Mouse (Mus musculus) liver, postnatal 0 days (tissue): Measurements from ENCODE around the gene Mfap3l. TPM values are rescaled to one million over a fixed set of nuclear protein-coding genes. Genes with fewer than 3 reads are reported as not detected.

Experiments used
- ATAC-seq: fragments of 200-750 bp; cut with Nextera tagmentation; 2 replicates; pipeline ENCODE4 v1.8.0; 2017; ENCODE audit warnings: mild to moderate bottlenecking, moderate library complexity
- DNase-seq: peaks from one replicate; pipeline ENCODE4 v3.0.0-alpha.2; 2016
- H3K27ac ChIP-seq: fragments of 300-500 bp; sonication (generic); 2 replicates; pipeline ENCODE4 v1.5.1; 2014; ENCODE audit warnings: antibody characterized with exemption, moderate library complexity, mild to moderate bottlenecking, low read depth
- H3K27me3 ChIP-seq: fragments of 300-500 bp; sonication (generic); 2 replicates; pipeline ENCODE4 v1.6.1; 2014; ENCODE audit warnings: low read length, control low read depth, mixed read lengths; ENCODE audit not compliant: insufficient read depth
- H3K36me3 ChIP-seq: fragments of 300-500 bp; sonication (generic); replicated peaks from 2 replicates; pipeline ENCODE4 v1.6.1; 2014; ENCODE audit warnings: mild to moderate bottlenecking, control low read depth, low read length, moderate library complexity, mixed read lengths; ENCODE audit not compliant: insufficient read depth
- H3K4me1 ChIP-seq: fragments of 300-500 bp; sonication (generic); 2 replicates; pipeline ENCODE4 v1.6.1; 2014; ENCODE audit warnings: antibody characterized with exemption, mild to moderate bottlenecking, control low read depth; ENCODE audit not compliant: insufficient read depth
- H3K4me2 ChIP-seq: fragments of 300-500 bp; sonication (generic); 2 replicates; pipeline ENCODE4 v1.6.1; 2014; ENCODE audit warnings: low read depth, mild to moderate bottlenecking, low read length, moderate library complexity, mixed read lengths
- H3K4me3 ChIP-seq: fragments of 300-500 bp; sonication (generic); 2 replicates; pipeline ENCODE4 v1.5.1; 2014; ENCODE audit warnings: low read depth, low read length
- H3K9ac ChIP-seq: fragments of 300-500 bp; sonication (generic); replicated peaks from 2 replicates; pipeline ENCODE4 v1.6.1; 2014; ENCODE audit warnings: mild to moderate bottlenecking, moderate library complexity
- H3K9me3 ChIP-seq: fragments of 300-500 bp; sonication (generic); 2 replicates; pipeline ENCODE4 v1.6.1; 2016; ENCODE audit warnings: mild to moderate bottlenecking, control low read depth, low read length, mixed read lengths
- CTCF ChIP-seq: sonication (generic); IDR thresholded peaks from 2 replicates; pipeline ENCODE4 v1.5.1; 2016; ENCODE audit warnings: antibody characterized with exemption, low read depth
- EP300 ChIP-seq: IDR thresholded peaks from 2 replicates; pipeline ENCODE4 v1.6.1; 2016; ENCODE audit warnings: antibody characterized with exemption, low read depth, mild to moderate bottlenecking
- WGBS: fragments of 180-500 bp; shearing (Covaris S2); extraction: QIAGEN DNeasy Blood & Tissue Kit; methylation state at CpG from one replicate; pipeline ENCODE4 v1.1.7; 2014; ENCODE audit not compliant: insufficient replicate concordance; 5-methylcytosine and 5-hydroxymethylcytosine counted together
- polyA plus RNA-seq: library from polyadenylated mRNA; unstranded; fragments of >200 nt; fragmentation: Nextera tagmentation; extraction: Ambion mirVana; gene quantifications from 2 replicates; pipeline ENCODE4 v1.2.1, GENCODE M21; 2015

Gene Mfap3l
- polyA plus RNA-seq, 1 experiment from 2014 or later, result 0.40 TPM

DNA sequence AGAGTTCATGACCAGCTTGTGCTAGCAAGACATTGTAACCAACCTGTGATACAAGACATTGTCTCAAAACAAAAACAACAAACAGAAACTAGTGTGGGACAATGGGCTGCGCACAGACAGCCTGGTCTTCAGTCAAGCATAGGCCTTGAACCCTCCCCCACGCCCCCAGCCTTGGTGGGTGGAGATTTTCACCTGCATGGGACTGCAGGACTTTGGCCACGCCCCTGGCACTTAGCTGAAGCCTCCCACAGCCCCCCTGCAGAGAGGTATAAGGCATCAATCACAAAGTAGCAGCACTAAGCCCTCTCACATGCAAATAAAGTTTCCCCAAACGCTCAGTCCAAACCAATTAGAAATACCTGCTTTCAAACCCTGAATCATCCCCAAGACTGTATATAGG is 11.1 kb upstream of the Mfap3l start:
- DNase-seq (no peak), ATAC-seq (no peak)
- H3K27me3 ChIP-seq, result no peaks in the 10 kb centered on the region
- WGBS, result 62% methylated on average over 4 of the region's 4 CpGs
- H3K4me2 ChIP-seq, result no peak overlapping the region
- no peaks in the 10 kb centered on the region for H3K36me3 ChIP-seq
- TF ChIP-seq EP300, result no peak
- no peak for TF ChIP-seq CTCF
- H3K9ac ChIP-seq, result no peak overlapping the region
- H3K9me3 ChIP-seq, result no peaks in the 10 kb centered on the region
- H3K27ac ChIP-seq, result no peak overlapping the region
- H3K4me1 ChIP-seq, result no peaks in the 10 kb centered on the region
- no peak overlapping the region for H3K4me3 ChIP-seq

DNA sequence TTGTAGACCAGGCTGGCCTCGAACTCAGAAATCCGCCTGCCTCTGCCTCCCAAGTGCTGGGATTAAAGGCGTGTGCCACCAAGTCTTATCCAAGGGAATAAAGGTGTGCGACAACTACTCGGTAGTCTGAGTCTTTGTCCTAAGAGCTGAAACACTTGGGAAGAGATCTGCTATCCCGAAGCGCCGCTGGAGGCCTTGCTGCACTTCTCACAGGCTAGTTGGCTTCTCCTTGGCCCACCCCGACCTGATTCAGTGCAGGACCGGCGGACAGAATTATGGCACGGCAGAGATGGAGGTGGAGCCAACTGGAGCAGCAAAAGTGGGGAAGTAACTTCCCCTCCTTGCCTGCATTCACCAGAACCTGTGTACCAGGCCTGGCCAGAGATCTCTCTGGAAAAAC is 10.6 kb upstream of the Mfap3l start:
- DNase-seq, result no peak
- Histone ChIP-seq H3K9ac (no peak overlapping the region), H3K4me2 (no peak overlapping the region), H3K27ac (no peak overlapping the region), H3K9me3 (no peaks in the 10 kb centered on the region), H3K4me1 (no peaks in the 10 kb centered on the region), H3K4me3 (no peak overlapping the region), H3K27me3 (no peaks in the 10 kb centered on the region), H3K36me3 (no peaks in the 10 kb centered on the region)
- TF ChIP-seq EP300, result no peak
- TF ChIP-seq CTCF, result no peak
- WGBS, result 78% methylated on average over 12 of the region's 12 CpGs
- ATAC-seq, result no peak

DNA sequence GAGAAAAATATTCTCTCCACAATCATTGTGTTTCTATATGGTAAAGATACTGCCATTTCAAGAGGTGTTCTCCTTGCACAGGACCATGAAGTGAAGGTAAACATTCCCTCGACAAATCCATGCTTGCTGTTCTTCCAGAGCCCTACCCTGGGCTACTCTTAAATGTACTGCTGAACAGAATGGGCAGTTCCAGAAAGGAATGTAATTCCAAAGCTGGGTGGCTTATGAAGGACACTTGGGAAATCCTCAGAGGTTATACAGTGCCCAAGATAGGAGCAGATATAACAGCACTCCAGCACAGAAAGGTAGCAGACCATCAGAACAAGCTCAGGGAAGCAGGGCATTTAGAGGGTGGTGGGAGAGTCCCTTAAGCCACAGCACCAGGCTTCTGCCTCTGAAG is 9.2 kb upstream of the Mfap3l start:
- TF ChIP-seq EP300, result no peak
- TF ChIP-seq CTCF, result no peak
- DNase-seq, result no peak
- Histone ChIP-seq H3K36me3 (no peaks in the 10 kb centered on the region), H3K9me3 (no peaks in the 10 kb centered on the region), H3K27ac (no peak overlapping the region), H3K4me1 (no peaks in the 10 kb centered on the region), H3K9ac (no peak overlapping the region), H3K4me2 (no peak overlapping the region), H3K27me3 (no peaks in the 10 kb centered on the region), H3K4me3 (no peak overlapping the region)
- 58% methylated on average over 1 of the region's 1 CpGs for WGBS
- ATAC-seq, result no peak

DNA sequence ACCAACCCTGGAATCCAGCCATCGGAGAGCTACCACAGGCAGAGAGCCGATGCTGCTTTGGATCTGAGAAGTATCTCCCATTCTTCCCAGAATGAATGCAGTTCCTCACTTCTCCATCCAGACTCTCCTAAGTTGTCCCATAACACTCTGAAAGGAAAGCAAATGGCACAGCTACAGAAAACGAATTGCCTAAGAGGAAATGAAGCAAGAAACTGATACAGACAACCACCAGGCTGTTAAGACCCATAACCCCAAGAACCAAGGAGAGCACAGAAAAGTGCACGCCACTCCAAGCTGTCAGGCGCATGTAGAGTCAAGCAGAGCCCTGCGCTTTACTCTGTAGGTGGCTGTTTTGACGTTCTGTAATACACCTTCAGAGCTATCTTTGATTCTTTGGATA is 7.9 kb upstream of the Mfap3l start:
- no peak overlapping the region for H3K9ac ChIP-seq
- WGBS, result 62% methylated on average over 7 of the region's 7 CpGs

DNA sequence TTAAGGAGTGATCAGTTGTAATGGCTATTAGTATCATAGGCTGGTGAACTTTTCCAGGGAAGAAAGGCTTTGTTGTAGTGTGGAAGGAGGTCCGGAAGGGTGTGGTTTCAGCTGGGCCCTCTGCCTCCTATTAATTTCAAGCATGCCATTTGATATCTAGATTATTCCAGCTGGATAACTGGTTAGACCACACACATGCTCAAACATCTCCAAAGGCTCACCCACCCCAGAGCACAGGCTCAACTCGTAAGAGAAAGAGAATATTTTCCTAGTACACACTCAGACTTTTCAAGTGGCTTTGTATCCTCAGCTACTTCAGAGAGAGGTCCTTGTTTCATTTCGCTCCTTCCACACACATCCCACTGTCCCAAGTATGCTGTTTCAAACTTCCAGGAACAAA is 4.7 kb upstream of the Mfap3l start:
- Histone ChIP-seq H3K27me3 (peaks cover 19% of the 10 kb centered on the region), H3K27ac (no peak overlapping the region), H3K4me2 (no peak overlapping the region), H3K4me3 (no peak overlapping the region), H3K36me3 (no peaks in the 10 kb centered on the region), H3K4me1 (peaks cover 8% of the 10 kb centered on the region; the same call in 1 of the 2 replicates), H3K9me3 (no peaks in the 10 kb centered on the region), H3K9ac (no peak overlapping the region)
- DNase-seq (no peak), ATAC-seq (no peak)
- TF ChIP-seq EP300 (no peak), CTCF (no peak)
- WGBS, result 74% methylated on average over 3 of the region's 3 CpGs

More for the DNA sequence above, 7.9 kb upstream of the Mfap3l start:
- DNase-seq (no peak), ATAC-seq (no peak)
- H3K27me3 ChIP-seq, result no peaks in the 10 kb centered on the region
- no peak overlapping the region for H3K4me3 ChIP-seq
- H3K9me3 ChIP-seq, result no peaks in the 10 kb centered on the region
- TF ChIP-seq EP300, result no peak
- TF ChIP-seq CTCF, result no peak
- H3K27ac ChIP-seq, result no peak overlapping the region
- no peaks in the 10 kb centered on the region for H3K4me1 ChIP-seq
- no peak overlapping the region for H3K4me2 ChIP-seq
- H3K36me3 ChIP-seq, result no peaks in the 10 kb centered on the region

DNA sequence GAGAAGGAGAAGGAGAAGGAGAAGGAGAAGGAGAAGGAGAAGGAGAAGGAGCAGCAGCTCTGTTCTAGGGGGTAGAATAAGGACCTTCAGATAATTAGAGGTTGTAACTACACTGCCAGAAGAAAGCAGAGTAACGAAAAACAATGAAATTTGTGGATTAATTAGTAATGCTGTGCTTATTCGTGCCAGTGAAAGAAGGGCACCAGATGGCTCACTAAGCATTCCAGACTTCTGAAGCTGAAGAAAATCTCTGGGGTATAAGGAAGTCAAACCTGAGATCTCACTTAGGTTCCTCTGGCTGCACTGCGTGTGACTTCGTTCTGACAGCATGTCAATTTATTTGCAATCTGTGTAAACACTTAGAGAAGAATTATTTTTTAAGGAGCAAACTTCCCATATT is 3.6 kb upstream of the Mfap3l start:
- Histone ChIP-seq H3K36me3 (no peaks in the 10 kb centered on the region), H3K27me3 (peaks cover 26% of the 10 kb centered on the region), H3K4me1 (peaks cover 12% of the 10 kb centered on the region), H3K9me3 (no peaks in the 10 kb centered on the region), H3K27ac (no peak overlapping the region), H3K4me3 (no peak overlapping the region), H3K4me2 (no peak overlapping the region), H3K9ac (no peak overlapping the region)
- 65% methylated on average over 4 of the region's 4 CpGs for WGBS
- TF ChIP-seq CTCF (no peak), EP300 (no peak)
- ATAC-seq (no peak), DNase-seq (no peak)

DNA sequence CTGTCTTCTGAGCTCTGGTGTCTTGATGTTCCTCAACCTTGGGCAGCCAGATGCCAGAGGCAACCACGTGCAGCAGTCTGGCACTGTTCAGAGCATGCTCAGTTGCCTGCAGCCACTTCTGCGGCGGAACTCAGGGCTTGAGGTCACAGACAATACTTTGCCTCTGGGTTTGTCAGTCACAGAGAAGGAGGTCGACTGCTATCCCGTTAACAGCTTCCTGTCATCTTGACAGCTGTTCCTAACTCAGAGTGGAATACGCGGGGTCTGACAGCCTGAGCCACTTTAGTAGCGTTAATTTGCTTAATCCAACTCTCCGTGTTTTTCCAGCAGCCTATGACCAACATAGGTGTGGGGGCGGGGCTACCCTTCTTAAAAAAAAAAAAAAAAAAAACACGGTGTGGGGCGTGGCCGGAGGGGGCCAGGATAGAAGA is 1.1 kb upstream of the Mfap3l start:
- Histone ChIP-seq H3K36me3 (no peaks in the 10 kb centered on the region), H3K27ac (no peak overlapping the region), H3K4me1 (peaks cover 12% of the 10 kb centered on the region), H3K9ac (no peak overlapping the region), H3K4me3 (0 out of 2 replicates have a peak overlapping the region, but pooled peaks have one; percentile 51), H3K9me3 (no peaks in the 10 kb centered on the region), H3K27me3 (peaks cover 26% of the 10 kb centered on the region), H3K4me2 (peak overlapping the region; percentile 91)
- WGBS, result under 1% methylated on average over 13 of the region's 13 CpGs
- TF ChIP-seq CTCF (no peak), EP300 (no peak)
- peak; percentile 51 for DNase-seq
- peak; percentile 28 for ATAC-seq
